Mouse (Mus musculus): ENCODE results near the gene Rabl6. TPM values are rescaled to one million over a fixed set of nuclear protein-coding genes. Genes with fewer than 3 reads are reported as not detected.

Gene Rabl6
- polyA plus RNA-seq, 1 experiment from 2014 or later: 61.8 TPM

DNA sequence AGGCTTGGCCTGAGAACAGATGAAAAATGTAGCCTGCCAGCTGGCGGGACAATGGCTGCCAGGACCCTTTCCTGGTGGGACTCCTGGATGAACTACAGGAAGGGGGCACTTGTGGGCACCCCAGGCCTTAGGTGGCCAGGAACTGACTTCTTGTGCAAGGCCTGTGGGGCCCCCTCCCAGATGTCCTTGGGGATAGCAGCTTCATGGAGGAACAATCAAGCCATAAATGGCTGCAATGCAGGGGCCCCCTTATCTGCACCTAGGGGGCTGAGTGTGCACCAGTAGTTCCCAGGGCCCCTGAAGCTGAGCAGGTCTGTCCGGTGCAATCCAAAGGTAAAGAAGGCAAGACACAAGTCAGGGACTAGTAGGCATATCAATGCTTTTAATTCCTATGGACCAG lies 35.3 kb downstream of the Rabl6 start:
- Histone ChIP-seq H3K4me2 (ENCODE audit: low read depth, low read length) (no peak overlapping the region), H3K27me3 (ENCODE audit: control insufficient read depth, insufficient read depth, low read depth, low read length) (peaks cover 23% of the 10 kb centered on the region), H3K36me3 (ENCODE audit: control insufficient read depth, insufficient read depth, low read length) (peaks cover 2% of the 10 kb centered on the region; the same call in 1 of the 2 replicates), H3K27ac (ENCODE audit: low read length) (no peak overlapping the region), H3K4me1 (replicated peaks; ENCODE audit: control insufficient read depth, insufficient read depth, low read length) (peaks cover 34% of the 10 kb centered on the region), H3K9me3 (ENCODE audit: control insufficient read depth, low read length) (no peaks in the 10 kb centered on the region), H3K4me3 (ENCODE audit: low read length) (no peak overlapping the region), H3K9ac (ENCODE audit: low read length) (no peak overlapping the region)
- WGBS: 83% methylated on average over 2 of the region's 2 CpGs
- no peak for ATAC-seq (ENCODE audit: low read depth)

- H3K9ac ChIP-seq (ENCODE audit: low read length): no peak overlapping the region
- no peaks in the 10 kb centered on the region for H3K9me3 ChIP-seq (ENCODE audit: control insufficient read depth, low read length)
- no peak overlapping the region for H3K4me3 ChIP-seq (ENCODE audit: low read length)
- H3K4me1 ChIP-seq (replicated peaks; ENCODE audit: control insufficient read depth, insufficient read depth, low read length): peaks cover 23% of the 10 kb centered on the region
- H3K4me2 ChIP-seq (ENCODE audit: low read depth, low read length): no peak overlapping the region
- 93% methylated on average over 4 of the region's 4 CpGs for WGBS
- ATAC-seq (ENCODE audit: low read depth): no peak
- H3K27ac ChIP-seq (ENCODE audit: low read length): no peak overlapping the region
- H3K36me3 ChIP-seq (ENCODE audit: control insufficient read depth, insufficient read depth, low read length): peaks cover 10% of the 10 kb centered on the region; the same call in 1 of the 2 replicates
- H3K27me3 ChIP-seq (ENCODE audit: control insufficient read depth, insufficient read depth, low read depth, low read length): peaks cover 5% of the 10 kb centered on the region
Observed at GRCm38 (mm10) chr2:25571221-25571620, 37.1 kb downstream of the Rabl6 start.

DNA sequence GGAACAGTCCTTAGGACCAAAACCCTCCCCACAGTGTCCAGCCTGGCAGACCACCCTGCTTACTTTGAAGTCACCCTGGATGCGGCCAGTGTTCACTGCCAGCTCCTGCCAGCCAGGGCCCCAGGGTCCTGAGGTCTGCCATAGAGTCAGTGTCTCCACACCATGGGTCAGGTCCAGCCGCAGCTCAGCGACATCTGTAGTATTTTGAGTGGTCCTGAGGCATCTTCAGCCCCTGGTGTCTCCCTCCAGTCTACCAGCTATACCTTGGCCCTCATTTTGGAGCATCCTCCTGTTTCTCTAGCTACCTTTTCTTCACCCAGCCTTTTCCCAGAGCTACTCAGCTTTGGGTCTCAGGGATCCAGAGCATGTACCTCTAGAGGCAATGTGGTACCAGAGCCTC lies 39.0 kb downstream of the Rabl6 start:
- Histone ChIP-seq H3K27ac (ENCODE audit: low read length) (no peak overlapping the region), H3K9me3 (ENCODE audit: control insufficient read depth, low read length) (no peaks in the 10 kb centered on the region), H3K27me3 (ENCODE audit: control insufficient read depth, insufficient read depth, low read depth, low read length) (no peaks in the 10 kb centered on the region), H3K4me3 (ENCODE audit: low read length) (no peak overlapping the region), H3K4me1 (replicated peaks; ENCODE audit: control insufficient read depth, insufficient read depth, low read length) (peaks cover 14% of the 10 kb centered on the region), H3K36me3 (ENCODE audit: control insufficient read depth, insufficient read depth, low read length) (peaks cover 18% of the 10 kb centered on the region), H3K4me2 (ENCODE audit: low read depth, low read length) (no peak overlapping the region), H3K9ac (ENCODE audit: low read length) (no peak overlapping the region)
- WGBS: 92% methylated on average over 3 of the region's 3 CpGs
- no peak for ATAC-seq (ENCODE audit: low read depth)

DNA sequence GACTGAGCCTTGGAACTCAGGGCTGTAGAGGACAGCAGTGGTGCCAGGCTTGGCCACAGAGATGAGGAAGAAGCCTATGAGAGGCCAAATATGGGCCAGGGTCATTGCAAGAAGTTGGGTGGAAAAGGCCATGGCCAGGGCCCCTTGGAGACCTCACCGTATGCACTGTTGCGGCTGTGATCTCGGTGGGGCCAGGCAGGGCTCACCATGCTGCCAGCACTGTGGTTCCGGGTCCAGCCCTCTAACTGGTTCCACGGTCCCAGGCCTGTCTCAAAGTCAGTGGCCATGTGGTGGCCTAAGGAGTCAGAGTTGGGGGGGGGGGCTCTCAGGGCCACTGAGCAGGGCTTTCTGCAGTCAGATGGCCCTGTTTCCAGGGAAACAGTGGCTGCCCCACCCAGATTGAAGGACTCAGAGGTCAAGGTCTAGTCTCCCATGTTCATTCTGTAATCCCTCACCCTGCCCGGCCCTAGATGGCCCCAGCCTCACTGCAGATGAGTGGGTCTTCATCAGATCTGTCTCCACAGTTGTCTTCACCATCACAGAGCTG lies 39.8 kb downstream of the Rabl6 start:
- Histone ChIP-seq H3K9me3 (ENCODE audit: control insufficient read depth, low read length) (no peaks in the 10 kb centered on the region), H3K36me3 (ENCODE audit: control insufficient read depth, insufficient read depth, low read length) (peaks cover 24% of the 10 kb centered on the region), H3K9ac (ENCODE audit: low read length) (no peak overlapping the region), H3K27me3 (ENCODE audit: control insufficient read depth, insufficient read depth, low read depth, low read length) (no peaks in the 10 kb centered on the region), H3K4me1 (replicated peaks; ENCODE audit: control insufficient read depth, insufficient read depth, low read length) (peaks cover 7% of the 10 kb centered on the region), H3K27ac (ENCODE audit: low read length) (no peak overlapping the region), H3K4me2 (ENCODE audit: low read depth, low read length) (no peak overlapping the region), H3K4me3 (ENCODE audit: low read length) (no peak overlapping the region)
- WGBS: 87% methylated on average over 6 of the region's 6 CpGs
- ATAC-seq (ENCODE audit: low read depth): no peak

GRCm38 (mm10) chr2:25566558-25566957 lies 41.8 kb downstream of the Rabl6 start:
- ATAC-seq (ENCODE audit: low read depth): no peak
- 77% methylated on average over 6 of the region's 6 CpGs for WGBS
- H3K4me1 ChIP-seq (replicated peaks; ENCODE audit: control insufficient read depth, insufficient read depth, low read length): no peaks in the 10 kb centered on the region
- no peak overlapping the region for H3K27ac ChIP-seq (ENCODE audit: low read length)
- no peaks in the 10 kb centered on the region for H3K27me3 ChIP-seq (ENCODE audit: control insufficient read depth, insufficient read depth, low read depth, low read length)
- H3K36me3 ChIP-seq (ENCODE audit: control insufficient read depth, insufficient read depth, low read length): peaks cover 38% of the 10 kb centered on the region
- no peak overlapping the region for H3K9ac ChIP-seq (ENCODE audit: low read length)
- no peak overlapping the region for H3K4me2 ChIP-seq (ENCODE audit: low read depth, low read length)
- no peaks in the 10 kb centered on the region for H3K9me3 ChIP-seq (ENCODE audit: control insufficient read depth, low read length)
- H3K4me3 ChIP-seq (ENCODE audit: low read length): no peak overlapping the region

GRCm38 (mm10) chr2:25565741-25566140 lies 42.6 kb downstream of the Rabl6 start:
- Histone ChIP-seq H3K36me3 (ENCODE audit: control insufficient read depth, insufficient read depth, low read length) (peaks cover 46% of the 10 kb centered on the region), H3K9ac (ENCODE audit: low read length) (no peak overlapping the region), H3K27me3 (ENCODE audit: control insufficient read depth, insufficient read depth, low read depth, low read length) (no peaks in the 10 kb centered on the region), H3K4me3 (ENCODE audit: low read length) (no peak overlapping the region), H3K9me3 (ENCODE audit: control insufficient read depth, low read length) (no peaks in the 10 kb centered on the region), H3K4me1 (replicated peaks; ENCODE audit: control insufficient read depth, insufficient read depth, low read length) (no peaks in the 10 kb centered on the region), H3K27ac (ENCODE audit: low read length) (no peak overlapping the region), H3K4me2 (ENCODE audit: low read depth, low read length) (no peak overlapping the region)
- WGBS: 94% methylated on average over 8 of the region's 8 CpGs
- no peak for ATAC-seq (ENCODE audit: low read depth)

- 76% methylated on average over 9 of the region's 9 CpGs for WGBS
- Histone ChIP-seq H3K9ac (ENCODE audit: low read length) (no peak overlapping the region), H3K4me1 (replicated peaks; ENCODE audit: control insufficient read depth, insufficient read depth, low read length) (peaks cover 14% of the 10 kb centered on the region), H3K27ac (ENCODE audit: low read length) (no peak overlapping the region), H3K4me2 (ENCODE audit: low read depth, low read length) (no peak overlapping the region), H3K36me3 (ENCODE audit: control insufficient read depth, insufficient read depth, low read length) (peaks cover 45% of the 10 kb centered on the region), H3K9me3 (ENCODE audit: control insufficient read depth, low read length) (no peaks in the 10 kb centered on the region), H3K4me3 (ENCODE audit: low read length) (no peak overlapping the region), H3K27me3 (ENCODE audit: control insufficient read depth, insufficient read depth, low read depth, low read length) (no peaks in the 10 kb centered on the region)
- ATAC-seq (ENCODE audit: low read depth): no peak
Observed at GRCm38 (mm10) chr2:25561946-25562345, 46.4 kb downstream of the Rabl6 start.

- H3K9me3 ChIP-seq (ENCODE audit: control insufficient read depth, low read length): no peaks in the 10 kb centered on the region
- no peak overlapping the region for H3K27ac ChIP-seq (ENCODE audit: low read length)
- H3K27me3 ChIP-seq (ENCODE audit: control insufficient read depth, insufficient read depth, low read depth, low read length): no peaks in the 10 kb centered on the region
- H3K4me3 ChIP-seq (ENCODE audit: low read length): no peak overlapping the region
- peaks cover 40% of the 10 kb centered on the region for H3K36me3 ChIP-seq (ENCODE audit: control insufficient read depth, insufficient read depth, low read length)
- no peak overlapping the region for H3K4me2 ChIP-seq (ENCODE audit: low read depth, low read length)
- peaks cover 18% of the 10 kb centered on the region for H3K4me1 ChIP-seq (replicated peaks; ENCODE audit: control insufficient read depth, insufficient read depth, low read length)
- WGBS: 83% methylated on average over 8 of the region's 8 CpGs
- ATAC-seq (ENCODE audit: low read depth): no peak
- H3K9ac ChIP-seq (ENCODE audit: low read length): no peak overlapping the region
Observed at GRCm38 (mm10) chr2:25560551-25560950, 47.8 kb downstream of the Rabl6 start.

- no peaks in the 10 kb centered on the region for H3K27me3 ChIP-seq (ENCODE audit: control insufficient read depth, insufficient read depth, low read depth, low read length)
- no peak for ATAC-seq (ENCODE audit: low read depth)
- H3K4me3 ChIP-seq (ENCODE audit: low read length): peak overlapping the region; percentile 94
- peaks cover 18% of the 10 kb centered on the region for H3K4me1 ChIP-seq (replicated peaks; ENCODE audit: control insufficient read depth, insufficient read depth, low read length)
- 70% methylated on average over 6 of the region's 6 CpGs for WGBS
- H3K36me3 ChIP-seq (ENCODE audit: control insufficient read depth, insufficient read depth, low read length): peaks cover 30% of the 10 kb centered on the region
- no peak overlapping the region for H3K27ac ChIP-seq (ENCODE audit: low read length)
- H3K9me3 ChIP-seq (ENCODE audit: control insufficient read depth, low read length): no peaks in the 10 kb centered on the region
- H3K9ac ChIP-seq (ENCODE audit: low read length): peak overlapping the region; percentile 96
- H3K4me2 ChIP-seq (ENCODE audit: low read depth, low read length): peak overlapping the region; percentile 82
Observed at GRCm38 (mm10) chr2:25558774-25559173, 49.5 kb downstream of the Rabl6 start.

- WGBS: under 1% methylated on average over 24 of the region's 24 CpGs
- Histone ChIP-seq H3K9me3 (ENCODE audit: control insufficient read depth, low read length) (no peaks in the 10 kb centered on the region), H3K4me2 (ENCODE audit: low read depth, low read length) (peak overlapping the region; percentile 82), H3K9ac (ENCODE audit: low read length) (peak overlapping the region; percentile 96), H3K27ac (ENCODE audit: low read length) (peak overlapping the region; percentile 52), H3K4me1 (replicated peaks; ENCODE audit: control insufficient read depth, insufficient read depth, low read length) (peaks cover 18% of the 10 kb centered on the region), H3K27me3 (ENCODE audit: control insufficient read depth, insufficient read depth, low read depth, low read length) (no peaks in the 10 kb centered on the region), H3K4me3 (ENCODE audit: low read length) (peak overlapping the region; percentile 94), H3K36me3 (ENCODE audit: control insufficient read depth, insufficient read depth, low read length) (peaks cover 23% of the 10 kb centered on the region)
- ATAC-seq (ENCODE audit: low read depth): peak; percentile 34; the same call in 1 of the 2 replicates
Observed at GRCm38 (mm10) chr2:25557964-25558360, 50.4 kb downstream of the Rabl6 start.

Data from lung, embryonic 16.5 days (tissue).